Mouse (Mus musculus): Measurements from ENCODE around the gene Traf3.

- TF ChIP-seq CHD2 (IDR thresholded peaks at IDR 0.05; ENCODE audit: low read depth, low read length): no peak
- TF ChIP-seq MAFK (IDR thresholded peaks at IDR 0.05; ENCODE audit: insufficient read depth, low read depth, low read length): no peak
- TF ChIP-seq ZNF384 (IDR thresholded peaks at IDR 0.05; ENCODE audit: low read depth, low read length): no peak
- TF ChIP-seq ZC3H11A (IDR thresholded peaks at IDR 0.05; ENCODE audit: borderline replicate concordance, low read depth, low read length): no peak
- TF ChIP-seq HCFC1 (IDR thresholded peaks at IDR 0.05; ENCODE audit: borderline replicate concordance, insufficient read depth, low read length): no peak
Measured at GRCm38 (mm10) chr12:111192777-111193176, 26.6 kb downstream of the Traf3 start.

All from ES-E14 (cell line).